Mouse (Mus musculus) mesoderm, embryonic 11.5 days (tissue): Measurements from ENCODE around the gene Dnajb5.
"Not testable (repeated sequence)": the region's sequence is repeated elsewhere in the genome, so short reads cannot be mapped to it uniquely, and the experiment has no call there.

Source experiments
- DNase-seq: peaks from one replicate; pipeline ENCODE4 v3.0.0-alpha.2; 2012; ENCODE audit warnings: low read depth, low spot score

Dnajb5 gene

DNA sequence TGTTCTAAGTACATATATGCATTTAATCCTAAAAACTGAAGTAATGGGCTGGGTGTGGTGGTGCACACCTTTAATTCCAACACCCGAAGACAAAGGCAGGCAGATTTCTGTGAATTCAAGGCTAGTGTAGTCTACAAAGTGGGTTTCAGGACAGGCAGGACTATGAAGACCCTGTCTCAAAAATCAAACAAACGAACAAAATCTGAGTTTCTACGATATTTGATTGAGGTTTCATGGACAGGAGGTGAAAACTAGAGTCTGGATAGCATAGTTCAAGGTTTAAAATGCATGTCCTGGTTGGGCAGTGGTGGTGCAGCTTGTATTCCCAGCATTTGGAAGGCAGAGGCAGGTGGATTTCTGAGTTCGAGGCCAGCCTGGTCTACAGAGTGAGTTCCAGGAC, 19.7 kb downstream of the Dnajb5 start, which contains the start of gene 1700022I11Rik:
1700022I11Rik (plus strand) TSS at position 301 of the 400 bp plus-strand sequence.
- no peak for DNase-seq

DNA sequence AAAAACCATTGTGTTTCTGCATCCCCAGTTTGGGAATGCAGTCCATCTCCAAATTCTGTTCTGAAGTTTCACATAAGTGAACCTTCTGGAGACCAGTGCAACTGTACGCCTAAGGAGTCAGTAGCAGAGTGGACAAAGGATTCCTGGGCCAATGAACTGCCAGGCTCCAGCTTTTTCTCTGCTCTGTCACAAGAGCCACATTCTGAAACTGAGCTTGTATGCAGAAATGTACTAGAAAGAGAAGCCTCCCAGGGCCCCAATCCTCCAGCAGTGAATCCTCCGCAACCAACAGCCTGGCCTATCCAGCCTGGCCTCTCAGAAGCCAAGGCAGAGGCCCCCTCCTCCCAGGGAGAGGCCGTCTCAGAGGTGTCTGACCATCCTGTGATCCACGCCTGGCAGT, 23.3 kb downstream of the Dnajb5 start:
- DNase-seq, result no peak

DNA sequence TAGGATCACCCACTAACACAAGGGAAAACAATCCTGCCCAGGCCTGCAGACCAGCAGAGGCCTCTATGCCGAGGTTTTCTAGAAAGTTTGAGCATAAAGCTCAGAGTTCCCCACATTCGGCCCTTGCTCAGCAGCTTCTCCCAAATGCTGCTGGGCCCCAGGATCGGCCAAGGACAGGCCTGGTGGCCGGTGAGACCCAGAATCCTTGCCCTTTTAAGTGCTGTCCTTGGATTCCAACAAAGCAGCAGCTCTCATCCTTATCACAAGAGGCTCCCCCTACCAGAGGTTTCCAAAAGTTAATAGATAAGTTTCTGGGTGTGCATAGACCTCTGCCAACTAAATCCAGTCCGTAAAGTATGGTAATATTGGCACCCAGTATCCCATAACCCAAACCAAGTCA, 24.3 kb downstream of the Dnajb5 start:
- DNase-seq, result no peak

DNA sequence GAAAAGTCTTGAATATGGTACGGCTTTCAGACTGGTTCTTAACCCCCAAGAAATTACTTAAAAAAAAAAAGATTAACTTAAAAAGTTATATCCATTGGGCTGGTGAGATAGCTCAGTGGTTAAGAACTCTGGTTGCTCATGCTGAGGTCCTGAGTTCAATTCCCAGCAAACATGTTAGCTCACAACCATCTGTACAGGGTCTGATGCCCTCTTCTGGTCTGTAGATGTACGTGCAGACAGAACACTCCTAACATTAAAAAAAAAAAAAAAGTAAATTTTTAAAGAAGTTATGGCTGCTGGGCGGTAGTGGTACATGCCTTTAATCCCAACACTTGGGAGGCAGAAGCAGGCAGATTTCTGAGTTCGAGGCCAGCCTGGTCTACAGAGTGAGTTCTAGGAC, 28.4 kb downstream of the Dnajb5 start:
- DNase-seq, result no peak

DNA sequence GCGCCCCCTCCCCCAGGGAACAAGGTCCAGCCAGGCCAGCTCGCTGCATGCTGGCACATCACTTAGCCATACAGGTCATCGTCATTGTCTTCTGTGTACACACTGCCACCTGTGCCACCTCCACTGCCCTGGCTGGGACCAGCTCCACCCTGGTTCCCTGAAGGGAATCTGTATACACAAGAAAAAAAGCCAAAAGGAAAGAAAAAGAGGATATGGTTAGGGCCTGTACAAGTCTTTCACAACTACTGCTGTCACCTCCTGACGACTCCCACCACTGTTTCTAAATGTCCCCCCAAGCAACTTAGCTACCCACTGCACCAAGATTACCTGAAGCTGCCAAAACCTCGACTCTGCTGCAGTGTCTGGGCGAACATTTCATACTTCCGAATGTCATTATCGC, 30.9 kb downstream of the Dnajb5 start:
- DNase-seq, result not testable (repeated sequence)

DNA sequence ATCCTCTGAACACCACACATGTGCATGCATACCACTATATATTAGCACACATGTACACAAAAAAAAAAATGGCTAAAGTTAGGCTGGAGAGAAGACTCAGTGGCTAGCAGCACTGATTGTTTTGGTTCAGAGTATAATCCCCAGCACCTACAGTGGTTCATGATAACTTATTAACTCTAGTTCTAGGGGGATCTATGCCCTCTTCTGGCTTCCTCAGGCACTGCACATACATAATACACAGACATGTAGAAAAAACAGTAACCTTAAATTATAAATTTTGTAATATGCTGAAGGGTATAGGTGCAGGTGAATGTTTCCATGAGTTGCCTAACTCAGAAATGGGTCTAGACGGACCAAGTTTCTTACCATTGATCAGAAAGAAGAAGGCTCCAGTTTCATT, 38.7 kb downstream of the Dnajb5 start:
- DNase-seq, result no peak

DNA sequence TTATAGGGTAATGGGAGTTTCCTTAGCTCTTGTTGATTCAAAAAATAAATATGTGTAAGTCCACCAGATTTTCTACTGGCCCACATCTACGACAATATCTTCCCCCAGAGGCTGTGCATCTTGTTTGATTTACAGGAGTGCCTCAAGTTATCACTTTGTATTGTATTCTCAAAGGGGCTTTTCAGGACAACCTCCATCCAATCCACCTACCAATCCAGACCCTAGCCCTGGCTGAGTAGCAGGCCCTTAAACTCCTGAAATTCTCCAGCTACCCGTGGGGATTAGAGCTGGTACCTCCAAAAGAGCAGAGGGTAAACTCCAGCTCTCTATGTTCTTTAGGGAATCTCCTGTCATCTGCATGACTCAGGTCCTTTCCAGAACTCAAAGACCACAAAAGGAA, 48.4 kb downstream of the Dnajb5 start:
- DNase-seq, result no peak

DNA sequence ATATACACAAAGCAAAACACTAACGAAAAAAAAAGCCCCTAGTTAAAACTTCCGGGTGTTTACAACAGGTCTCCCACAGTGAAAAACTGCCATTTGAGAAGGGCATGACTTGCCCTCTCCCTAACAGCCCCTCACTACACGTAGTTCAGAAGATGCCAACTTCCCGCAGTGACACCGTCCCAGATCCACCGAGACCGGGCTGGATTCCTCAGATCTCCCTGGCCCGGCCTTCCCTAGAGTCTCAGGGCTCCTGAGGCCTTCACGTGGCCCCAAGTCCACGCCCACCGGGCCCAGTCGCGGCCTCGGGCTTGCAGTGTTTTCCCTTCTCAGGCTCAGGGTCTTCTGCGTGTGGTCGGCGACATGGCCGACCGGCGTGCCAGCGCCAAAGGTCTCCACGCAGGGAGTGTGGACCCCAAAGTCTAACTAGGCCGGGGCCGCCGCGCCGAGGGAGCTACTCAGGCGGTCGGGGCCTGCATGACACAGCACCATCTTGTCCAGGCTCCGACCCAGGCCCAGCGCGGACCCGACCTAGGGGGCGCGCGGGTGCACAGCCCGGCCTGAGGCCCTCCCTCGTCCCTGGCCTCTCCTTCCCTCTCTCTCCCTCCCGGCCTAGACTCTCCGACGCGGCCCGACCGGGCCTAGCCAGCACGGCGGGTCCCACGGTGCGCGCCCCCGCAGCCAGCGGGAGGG, 50.0 kb downstream of the Dnajb5 start:
- DNase-seq, result peak; percentile 78

DNA sequence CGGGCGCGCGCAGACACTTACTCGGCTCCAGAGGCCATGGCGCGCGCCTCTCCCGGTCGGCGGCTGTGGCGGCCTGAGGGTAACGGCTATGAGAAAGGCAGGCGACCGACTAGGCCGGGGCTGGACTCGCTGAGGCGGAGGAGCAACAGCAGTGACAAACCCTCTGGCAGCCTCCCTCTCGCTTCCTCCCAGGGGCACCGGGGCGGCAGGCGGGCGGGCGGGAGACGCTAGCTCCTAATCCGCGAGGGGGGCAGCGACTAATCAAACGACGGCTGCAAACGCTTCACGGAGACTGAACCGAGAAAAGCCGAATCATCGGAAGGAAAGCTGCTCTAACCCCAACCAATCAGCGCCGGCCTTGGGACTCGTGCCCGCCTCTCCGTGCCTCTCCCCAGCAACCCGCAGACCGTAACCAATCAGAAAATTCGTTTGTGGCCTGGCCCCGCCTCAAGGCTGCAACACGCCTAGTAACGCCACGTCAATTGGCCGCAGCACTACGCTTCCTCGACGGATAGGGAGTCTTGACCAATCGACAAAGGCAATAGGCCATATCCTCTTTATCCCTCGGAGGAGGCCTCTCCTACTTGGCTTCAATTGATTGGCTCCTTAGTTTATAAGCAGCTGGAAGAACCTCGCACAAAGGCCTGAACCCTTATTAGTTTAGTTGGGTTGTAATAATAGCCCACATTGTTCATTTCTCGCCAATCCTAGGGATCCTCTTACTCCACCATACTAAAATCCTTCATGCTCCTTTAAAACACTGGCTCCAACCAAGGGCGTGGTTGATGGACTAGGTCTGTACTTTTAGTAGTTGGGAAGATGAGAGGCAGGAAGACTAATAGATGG, 50.8 kb downstream of the Dnajb5 start, which contains the start of gene Vcp:
Vcp (minus strand) TSS at position 367 of the 846 bp plus-strand sequence.
- peak; percentile 99 for DNase-seq

DNA sequence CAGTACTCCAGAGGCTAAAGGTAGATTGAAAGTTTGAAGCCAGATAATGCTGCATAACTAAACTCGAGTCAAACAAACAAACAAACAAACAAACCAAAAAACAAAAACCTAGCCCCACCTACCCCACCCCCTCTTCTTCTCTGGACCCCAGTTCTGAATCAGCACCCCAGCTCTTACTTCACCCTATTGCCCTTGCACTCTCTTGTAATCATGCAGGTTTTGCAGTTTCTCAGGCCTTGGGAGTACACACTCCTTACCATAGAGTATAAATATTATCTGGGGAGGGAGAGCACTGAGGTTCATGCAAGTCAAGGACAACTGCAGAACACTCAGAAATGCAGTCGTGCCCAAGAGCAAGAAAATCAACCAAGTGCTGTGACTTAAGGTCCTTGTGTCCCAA, 51.7 kb downstream of the Dnajb5 start:
- no peak for DNase-seq

DNA sequence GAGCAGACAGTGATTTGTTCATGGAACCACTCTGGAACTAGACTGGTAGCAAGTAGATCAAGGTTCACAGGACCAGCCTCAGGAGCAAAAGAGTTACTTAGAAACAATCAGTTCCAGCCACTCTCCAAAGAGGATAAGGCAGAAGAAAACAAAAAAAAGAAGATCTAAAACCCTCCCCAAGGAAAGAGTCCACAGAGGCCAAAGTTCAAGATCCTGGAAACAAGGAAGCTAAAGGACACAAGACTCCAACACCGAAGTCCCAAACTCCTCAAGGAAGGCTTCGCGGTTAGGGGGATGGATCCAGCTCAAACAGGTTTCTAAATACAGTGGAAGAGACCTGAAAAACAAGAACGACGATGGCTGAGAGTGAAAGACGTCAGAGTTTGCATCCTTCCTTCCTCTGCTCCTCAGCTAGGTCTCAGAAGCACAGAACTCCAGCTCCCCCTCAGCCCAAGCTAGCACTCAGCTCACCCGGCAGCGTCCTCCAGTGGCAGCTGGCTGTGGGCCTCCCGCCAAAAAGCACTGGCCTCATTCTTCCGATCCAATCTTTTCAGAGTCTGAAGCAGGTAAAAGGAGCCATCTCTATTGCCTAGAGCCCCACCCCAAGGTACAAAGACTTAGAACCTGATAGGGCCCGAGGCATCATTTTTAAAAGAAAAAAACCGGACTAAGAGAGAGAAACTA, 53.3 kb downstream of the Dnajb5 start:
- DNase-seq, result no peak

DNA sequence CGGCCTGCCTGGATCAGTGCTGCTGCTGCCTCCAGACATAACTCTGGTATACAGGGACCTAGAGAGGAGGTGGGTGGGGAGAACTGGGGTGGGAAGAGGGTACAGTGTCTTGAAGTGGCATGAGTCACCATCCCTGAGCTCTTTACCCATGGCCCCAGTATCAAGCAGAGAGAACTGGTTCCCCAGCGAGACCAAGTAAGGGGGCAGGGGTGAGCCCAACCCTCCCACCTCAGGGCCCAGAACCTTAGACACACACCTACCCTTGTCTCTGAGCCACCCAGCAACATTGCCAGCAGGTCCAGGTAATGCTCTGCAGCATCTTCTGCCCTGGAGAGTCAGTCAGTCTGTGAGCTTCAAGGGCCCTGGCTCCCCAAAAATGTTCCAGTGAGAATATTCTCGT, 55.3 kb downstream of the Dnajb5 start:
- DNase-seq, result no peak

DNA sequence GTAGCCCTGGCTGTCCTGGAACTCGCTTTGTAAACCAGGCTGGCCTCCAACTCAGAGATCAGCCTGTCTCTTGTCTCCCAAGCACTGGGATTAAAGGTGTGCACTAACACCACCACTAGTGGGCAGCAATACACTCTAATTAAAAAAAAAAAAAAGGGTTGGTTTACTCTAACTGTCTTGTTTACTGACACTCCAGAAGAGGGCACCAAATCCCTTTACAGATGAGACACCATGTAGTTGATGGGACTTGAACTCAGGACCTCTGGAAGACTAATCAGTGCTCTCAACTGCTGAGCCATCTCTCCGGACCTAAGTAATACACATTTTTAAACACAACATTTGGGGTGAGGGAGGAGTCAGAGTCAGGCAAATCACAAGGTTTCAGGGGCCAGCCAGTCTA, 56.2 kb downstream of the Dnajb5 start:
- peak; percentile 56 for DNase-seq
